18 mouse cellular contexts compared by ENCODE assay signal in genomic region chr2:154243356-154244036, GRCm38 (mm10). TPM values are rescaled to one million over a fixed set of nuclear protein-coding genes. Genes with fewer than 3 reads are reported as not detected.
DNase-seq lines count a peak whose midpoint lies in the region; ATAC-seq lines count a peak whose summit lies in the region.
"Had no signal": no experiment of that assay in that cellular context is flagged by ENCODE, and none has a peak within 500 bp of the region (broad histone marks: within the 10 kb centered on the region; RNA-seq: fewer than 3 reads in every experiment).

No protein-coding gene starts in this region.

- H3K4me1 ChIP-seq in forebrain, embryonic 16.5 days (replicated peaks; ENCODE audit: control insufficient read depth, insufficient read depth, low read length), result no peaks in the 10 kb centered on the region
- H3K4me1 ChIP-seq in forebrain, embryonic 11.5 days (replicated peaks; ENCODE audit: control insufficient read depth, insufficient read depth, low read length), result no peaks in the 10 kb centered on the region
- H3K4me1 ChIP-seq: heart, embryonic 12.5 days; hindbrain, embryonic 12.5 days; limb, embryonic 10.5 days; liver, embryonic 15.5 days had no signal

- 0 out of 2 replicates have a peak, but pooled peaks have one; percentile 38 for ATAC-seq in forebrain, embryonic 16.5 days
- ATAC-seq in forebrain, embryonic 11.5 days (replicated peaks; ENCODE audit: low FRiP score), result no peak

- no peak overlapping the region for H3K27ac ChIP-seq in forebrain, embryonic 16.5 days (ENCODE audit: low read length)
- H3K27ac ChIP-seq in forebrain, embryonic 11.5 days (ENCODE audit: low read depth, low read length), result no peak overlapping the region
- H3K27ac ChIP-seq: hindbrain, embryonic 12.5 days; limb, embryonic 10.5 days; liver, embryonic 15.5 days had no signal

- H3K27me3 ChIP-seq in forebrain, embryonic 16.5 days (replicated peaks; ENCODE audit: control insufficient read depth, insufficient read depth, low read length), result no peaks in the 10 kb centered on the region
- H3K27me3 ChIP-seq in forebrain, embryonic 11.5 days (ENCODE audit: control insufficient read depth, insufficient read depth, low read length), result no peaks in the 10 kb centered on the region
- H3K27me3 ChIP-seq: heart, embryonic 12.5 days; hindbrain, embryonic 12.5 days; liver, embryonic 15.5 days had no signal

- no peak overlapping the region for H3K4me3 ChIP-seq in forebrain, embryonic 16.5 days (replicated peaks; ENCODE audit: low read length)
- no peak overlapping the region for H3K4me3 ChIP-seq in forebrain, embryonic 11.5 days (ENCODE audit: low read depth, low read length)
- H3K4me3 ChIP-seq: heart, embryonic 12.5 days; hindbrain, embryonic 12.5 days; limb, embryonic 10.5 days; liver, embryonic 15.5 days had no signal

- 75% methylated on average over 10 of the region's 10 CpGs for WGBS in forebrain, embryonic 16.5 days
- WGBS in forebrain, embryonic 11.5 days, result 90% methylated on average over 10 of the region's 10 CpGs

- H3K36me3 ChIP-seq in forebrain, embryonic 16.5 days (ENCODE audit: control insufficient read depth, insufficient read depth), result no peaks in the 10 kb centered on the region
- no peaks in the 10 kb centered on the region for H3K36me3 ChIP-seq in forebrain, embryonic 11.5 days (ENCODE audit: control insufficient read depth, insufficient read depth, low read length)
- H3K36me3 ChIP-seq: heart, embryonic 12.5 days; hindbrain, embryonic 12.5 days; limb, embryonic 10.5 days; liver, embryonic 15.5 days had no signal

- no peak for DNase-seq in forebrain, embryonic 11.5 days (ENCODE audit: low spot score)
- peak; percentile 56 to 64 for DNase-seq in frontal cortex, postnatal 36 days (ENCODE audit: low spot score in 2 of 2)
- peak; percentile 13 to 76 for DNase-seq in left cerebral cortex, adult 8-10 months (ENCODE audit: low spot score in 2 of 2)
- DNase-seq in right cerebral cortex, postnatal 25 days, result peak; percentile 69
- DNase-seq in MN1 (ENCODE audit: low spot score), result no peak
- DNase-seq in neural tube, embryonic 10.5 days (ENCODE audit: extremely low spot score, low spot score), result no peak
- DNase-seq in kidney, adult 11 months, result no peak
- DNase-seq: adrenal gland, postnatal 25 days; cerebellum, adult 11 months; kidney, adult 9 months had no signal

- H3K9me3 ChIP-seq in forebrain, embryonic 16.5 days (ENCODE audit: control insufficient read depth, low read length), result no peaks in the 10 kb centered on the region
- H3K9me3 ChIP-seq in forebrain, embryonic 11.5 days (ENCODE audit: control insufficient read depth, low read length), result no peaks in the 10 kb centered on the region
- H3K9me3 ChIP-seq: hindbrain, embryonic 12.5 days; limb, embryonic 10.5 days; liver, embryonic 15.5 days had no signal

- H3K4me2 ChIP-seq in forebrain, embryonic 16.5 days (ENCODE audit: low read length), result no peak overlapping the region
- H3K4me2 ChIP-seq in forebrain, embryonic 11.5 days (ENCODE audit: low read depth, low read length, severe bottlenecking), result no peak overlapping the region
- H3K4me2 ChIP-seq: heart, embryonic 12.5 days; hindbrain, embryonic 12.5 days; liver, embryonic 15.5 days had no signal

- H3K9ac ChIP-seq in forebrain, embryonic 16.5 days (replicated peaks; ENCODE audit: low read depth, low read length), result no peak overlapping the region
- H3K9ac ChIP-seq in forebrain, embryonic 11.5 days (ENCODE audit: low read length), result no peak overlapping the region
- H3K9ac ChIP-seq: heart, embryonic 12.5 days; hindbrain, embryonic 12.5 days; liver, embryonic 15.5 days had no signal

RNA-seq across cellular contexts. Expression of gene Bpifb9a, which starts 14.2 kb away (rescaled TPM):
- polyA plus RNA-seq in forebrain, embryonic 16.5 days (2015; fragmentation: Nextera tagmentation; extraction: Ambion mirVana), result not detected in 2 replicates
- not detected in 2 replicates for polyA plus RNA-seq in forebrain, embryonic 11.5 days (2014; fragmentation: Nextera tagmentation; extraction: Ambion mirVana)
- total RNA-seq in left cerebral cortex, adult 8-10 months (2022), result not detected
- total RNA-seq: adrenal gland, postnatal 25 days had no signal
- polyA plus RNA-seq: hindbrain, embryonic 12.5 days; limb, embryonic 10.5 days; liver, embryonic 15.5 days; small intestine, adult 2 months; testis, adult 2 months had no signal

RNA-seq across cellular contexts. Expression of gene Bpifb5, which starts 20.0 kb away (rescaled TPM):
- polyA plus RNA-seq in forebrain, embryonic 16.5 days (2015; fragmentation: Nextera tagmentation; extraction: Ambion mirVana), result 0.13 and 0.20 TPM in 2 replicates
- 0.16 TPM in 1 of 2 replicates, not detected in the other for polyA plus RNA-seq in forebrain, embryonic 11.5 days (2014; fragmentation: Nextera tagmentation; extraction: Ambion mirVana)
- total RNA-seq in left cerebral cortex, adult 8-10 months (2022), result not detected
- total RNA-seq: adrenal gland, postnatal 25 days; gastrocnemius, adult 8-10 months had no signal
- polyA plus RNA-seq: liver, embryonic 15.5 days; small intestine, adult 2 months had no signal

RNA-seq across cellular contexts. Expression of gene Bpifb1, which starts 52.9 kb away (rescaled TPM):
- polyA plus RNA-seq in forebrain, embryonic 16.5 days (2015; fragmentation: Nextera tagmentation; extraction: Ambion mirVana), result 0.20 and 0.34 TPM in 2 replicates
- polyA plus RNA-seq in forebrain, embryonic 11.5 days (2014; fragmentation: Nextera tagmentation; extraction: Ambion mirVana), result not detected in 2 replicates
- total RNA-seq in left cerebral cortex, adult 8-10 months (2022), result under 1 TPM in 3 of 4 experiments, not detected in 1; 0.22 to 0.36 (median 0.23) TPM
- total RNA-seq: adrenal gland, postnatal 25 days; gastrocnemius, adult 8-10 months had no signal
- polyA plus RNA-seq: hindbrain, embryonic 12.5 days; limb, embryonic 10.5 days; small intestine, adult 2 months had no signal

Comparison
In these comparisons a context has a peak if more than half of its experiments do, and no peak if none do; other contexts are left out.
1. DNase-seq: peak in frontal cortex, postnatal 36 days (2 of 2), left cerebral cortex, adult 8-10 months (2 of 2) and right cerebral cortex, postnatal 25 days (single experiment); none in forebrain, embryonic 11.5 days (single experiment), MN1 (single experiment), neural tube, embryonic 10.5 days (single experiment) and kidney, adult 11 months (single experiment).